Mouse (Mus musculus) cortical plate, adult 2 months (tissue): ENCODE data around the gene Fhit.

Experiments used
- CTCF ChIP-seq: fragments of 200-500 bp; IDR thresholded peaks from 2 replicates; pipeline ENCODE4 v1.5.1; 2011; ENCODE audit warnings: mild to moderate bottlenecking, control low read depth, low read length; ENCODE audit not compliant: insufficient read depth; ENCODE audit errors: extremely low read depth
- POLR2A ChIP-seq: fragments of 200-500 bp; IDR thresholded peaks from 2 replicates; pipeline ENCODE4 v1.6.1; 2011; ENCODE audit warnings: mild to moderate bottlenecking, low read length, control low read depth; ENCODE audit not compliant: insufficient read depth; ENCODE audit errors: extremely low read depth

GRCm38 (mm10) chr14:9990677-9991076 lies 1171.2 kb downstream of the Fhit start:
- TF ChIP-seq CTCF (no peak), POLR2A (no peak)
